Mouse (Mus musculus): ENCODE measurements around the gene Cep97. TPM values are rescaled to one million over a fixed set of nuclear protein-coding genes. Genes with fewer than 3 reads are reported as not detected.

Gene Cep97
- polyA plus RNA-seq, 1 experiment from 2014 or later, result 17.3 TPM

DNA sequence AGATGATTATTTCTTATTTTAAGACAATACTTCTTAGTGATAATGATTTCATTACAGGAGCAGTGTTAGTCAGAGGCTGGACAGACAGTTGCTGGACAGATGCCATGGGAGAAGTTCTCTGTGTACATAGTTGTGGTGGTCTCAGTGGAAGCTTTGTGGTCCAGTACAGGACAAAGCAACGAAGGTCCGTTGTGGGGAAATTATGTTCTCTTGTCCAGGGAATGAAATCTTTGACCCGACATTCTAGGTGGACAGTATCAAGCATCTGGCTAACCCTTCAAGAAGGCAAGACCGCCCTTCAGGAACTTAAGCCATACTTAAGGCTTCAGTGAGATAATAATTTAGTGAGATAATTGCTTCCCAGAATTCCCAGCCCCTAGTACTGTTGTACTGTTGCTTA lies 4.1 kb upstream of the Cep97 start:
- Histone ChIP-seq H3K9me3 (no peaks in the 10 kb centered on the region), H3K4me3 (no peak overlapping the region), H3K27me3 (no peaks in the 10 kb centered on the region), H3K4me2 (no peak overlapping the region), H3K4me1 (replicated peaks) (no peaks in the 10 kb centered on the region), H3K9ac (no peak overlapping the region), H3K36me3 (no peaks in the 10 kb centered on the region), H3K27ac (no peak overlapping the region)
- WGBS, result 94% methylated on average over 4 of the region's 4 CpGs
- ATAC-seq (ENCODE audit: low FRiP score), result no peak

DNA sequence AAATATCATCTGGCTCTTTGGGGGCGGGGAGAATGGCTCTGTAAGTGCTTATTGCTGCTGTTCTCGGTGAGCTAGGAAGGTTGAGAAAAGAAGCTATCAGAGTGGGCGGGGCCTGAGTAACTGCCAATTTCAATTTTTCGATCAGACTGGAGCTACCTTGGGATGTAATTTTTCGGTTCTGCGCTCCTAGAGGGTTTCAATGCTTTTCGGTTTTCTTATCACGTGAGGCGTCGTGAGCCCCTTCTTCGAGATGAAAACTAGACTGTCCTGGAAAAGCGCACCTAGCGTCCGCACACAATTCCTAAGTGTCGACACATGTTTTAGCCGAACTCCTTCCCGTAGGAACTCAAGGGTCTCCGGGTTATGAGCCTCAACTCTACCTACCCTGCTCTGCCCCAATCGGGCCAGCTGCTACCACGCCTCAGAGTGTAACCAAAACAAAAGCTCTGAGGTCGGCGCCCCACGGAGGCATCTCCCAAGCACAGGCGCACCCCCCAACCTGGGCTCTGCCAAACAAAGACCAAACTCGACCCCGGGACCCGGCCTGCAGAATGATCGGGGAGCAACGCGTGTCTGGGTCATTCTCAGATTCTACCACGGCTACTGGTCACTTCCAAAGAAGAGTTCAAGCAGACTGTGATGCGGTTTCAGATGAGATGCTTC lies 843 bp downstream of the Cep97 start:
- peak overlapping the region; percentile 80 for H3K27ac ChIP-seq
- peak overlapping the region; percentile 77 for H3K9ac ChIP-seq
- H3K36me3 ChIP-seq, result 0 out of 2 replicates have a peak, but pooled peaks cover 4% of the 10 kb centered on the region
- WGBS, result 1% methylated on average over 32 of the region's 32 CpGs
- peak; percentile 68 for ATAC-seq (ENCODE audit: low FRiP score)
- H3K4me2 ChIP-seq, result peak overlapping the region; percentile 70
- H3K27me3 ChIP-seq, result no peaks in the 10 kb centered on the region
- H3K4me1 ChIP-seq (replicated peaks), result 0 out of 2 replicates have a peak, but pooled peaks cover 9% of the 10 kb centered on the region
- peak overlapping the region; percentile 70 for H3K4me3 ChIP-seq
- H3K9me3 ChIP-seq, result no peaks in the 10 kb centered on the region

DNA sequence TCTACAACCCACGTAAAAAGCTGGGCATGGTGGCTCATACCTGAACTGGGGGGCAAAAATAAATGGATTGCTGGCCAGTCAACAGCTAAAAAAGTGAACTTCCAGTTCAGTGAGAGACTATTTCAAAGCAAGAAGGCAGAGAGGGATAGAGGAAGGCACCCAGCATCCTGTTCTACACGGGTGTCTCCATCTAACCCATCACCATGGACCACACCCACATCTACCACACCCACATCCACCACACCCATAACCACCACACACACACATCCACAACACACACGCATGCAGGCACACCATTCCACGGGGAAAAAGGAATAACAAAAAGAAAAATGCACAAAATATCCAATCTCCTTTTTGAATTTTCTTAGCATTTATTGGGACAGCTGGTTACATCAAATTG lies 10.6 kb downstream of the Cep97 start:
- Histone ChIP-seq H3K4me1 (replicated peaks) (no peaks in the 10 kb centered on the region), H3K27me3 (no peaks in the 10 kb centered on the region), H3K27ac (no peak overlapping the region), H3K4me3 (no peak overlapping the region), H3K4me2 (no peak overlapping the region), H3K9me3 (no peaks in the 10 kb centered on the region), H3K9ac (no peak overlapping the region), H3K36me3 (peaks cover 61% of the 10 kb centered on the region)
- WGBS, result 89% methylated on average over 4 of the region's 4 CpGs
- no peak for ATAC-seq (ENCODE audit: low FRiP score)

DNA sequence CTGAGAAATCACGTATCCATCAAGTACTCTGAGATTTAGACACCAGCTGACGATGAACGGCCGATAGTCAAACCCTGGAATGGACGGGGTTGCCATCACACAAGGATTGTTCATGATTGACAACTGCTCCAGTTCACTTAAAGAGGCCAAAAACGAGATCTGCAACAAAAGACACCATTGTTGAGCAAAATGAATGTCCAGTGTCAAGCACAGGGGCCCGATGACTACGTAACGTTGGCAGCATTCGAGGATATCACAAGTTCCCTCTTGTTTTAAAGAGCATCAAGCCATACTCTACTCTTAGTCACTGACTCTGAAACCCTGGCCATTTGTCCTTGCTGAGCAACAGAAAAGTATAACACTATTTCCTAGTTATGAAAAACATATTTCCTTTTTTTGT lies 12.6 kb downstream of the Cep97 start:
- no peak for ATAC-seq (ENCODE audit: low FRiP score)
- no peaks in the 10 kb centered on the region for H3K9me3 ChIP-seq
- H3K4me3 ChIP-seq, result no peak overlapping the region
- no peaks in the 10 kb centered on the region for H3K27me3 ChIP-seq
- no peaks in the 10 kb centered on the region for H3K4me1 ChIP-seq (replicated peaks)
- WGBS, result 90% methylated on average over 10 of the region's 10 CpGs
- H3K27ac ChIP-seq, result no peak overlapping the region
- H3K4me2 ChIP-seq, result no peak overlapping the region
- peaks cover 74% of the 10 kb centered on the region for H3K36me3 ChIP-seq
- no peak overlapping the region for H3K9ac ChIP-seq

DNA sequence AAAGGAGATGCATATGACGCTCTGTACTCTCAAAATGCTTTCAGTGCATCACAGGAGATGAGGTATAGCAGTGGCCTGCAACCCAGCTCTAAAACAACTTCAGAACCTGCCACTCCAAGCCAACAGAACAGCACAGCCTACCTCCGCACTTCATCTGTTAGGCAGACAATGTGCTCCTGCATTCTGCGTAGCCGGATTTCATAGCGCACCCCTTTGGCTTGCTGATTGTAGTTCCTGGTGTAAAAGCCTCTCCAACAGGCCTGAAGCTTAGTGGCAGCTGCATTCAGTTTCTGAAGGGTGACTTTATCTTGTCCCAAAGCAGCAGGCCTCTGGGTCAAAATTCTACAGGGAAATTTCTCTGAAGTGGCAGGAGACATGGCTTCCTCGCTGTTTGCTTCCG lies 19.9 kb downstream of the Cep97 start:
- Histone ChIP-seq H3K4me2 (no peak overlapping the region), H3K36me3 (peaks cover 87% of the 10 kb centered on the region), H3K27ac (no peak overlapping the region), H3K9me3 (no peaks in the 10 kb centered on the region), H3K4me3 (no peak overlapping the region), H3K9ac (no peak overlapping the region), H3K27me3 (no peaks in the 10 kb centered on the region), H3K4me1 (replicated peaks) (no peaks in the 10 kb centered on the region)
- WGBS, result 95% methylated on average over 7 of the region's 7 CpGs
- ATAC-seq (ENCODE audit: low FRiP score), result no peak

DNA sequence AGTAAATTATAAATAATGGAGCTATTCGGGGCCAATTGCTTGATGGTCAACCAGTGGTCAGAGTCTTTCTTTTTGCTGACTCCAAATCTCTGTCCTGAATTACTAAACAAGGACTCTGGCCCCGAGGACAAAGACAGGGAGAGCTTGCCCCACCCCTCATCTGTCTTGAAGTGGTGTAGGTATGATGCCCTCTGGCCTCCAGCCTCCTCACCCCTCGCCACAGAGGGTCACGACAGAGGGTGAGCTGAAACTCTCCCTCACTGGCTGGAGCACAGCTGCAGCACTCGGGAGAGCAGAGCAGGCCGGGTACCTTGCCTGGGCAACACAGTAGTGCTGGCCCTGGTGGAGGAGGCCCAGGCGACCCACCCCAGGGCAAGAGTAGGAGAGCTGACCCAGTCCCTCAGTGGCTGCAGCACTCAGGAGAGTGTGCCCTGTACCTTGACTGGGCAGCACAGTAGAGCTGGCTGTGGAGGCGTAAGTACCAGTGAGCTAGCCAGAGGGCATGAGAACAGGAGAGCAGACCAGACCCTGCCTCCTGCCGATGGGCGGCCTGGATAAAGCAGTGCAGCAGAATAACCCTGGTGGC lies 24.4 kb downstream of the Cep97 start:
- no peak for ATAC-seq (ENCODE audit: low FRiP score)
- no peak overlapping the region for H3K4me2 ChIP-seq
- no peak overlapping the region for H3K4me3 ChIP-seq
- H3K27me3 ChIP-seq, result no peaks in the 10 kb centered on the region
- no peak overlapping the region for H3K27ac ChIP-seq
- H3K9me3 ChIP-seq, result no peaks in the 10 kb centered on the region
- peaks cover 74% of the 10 kb centered on the region for H3K36me3 ChIP-seq
- H3K4me1 ChIP-seq (replicated peaks), result no peaks in the 10 kb centered on the region
- 94% methylated on average over 10 of the region's 10 CpGs for WGBS
- no peak overlapping the region for H3K9ac ChIP-seq

DNA sequence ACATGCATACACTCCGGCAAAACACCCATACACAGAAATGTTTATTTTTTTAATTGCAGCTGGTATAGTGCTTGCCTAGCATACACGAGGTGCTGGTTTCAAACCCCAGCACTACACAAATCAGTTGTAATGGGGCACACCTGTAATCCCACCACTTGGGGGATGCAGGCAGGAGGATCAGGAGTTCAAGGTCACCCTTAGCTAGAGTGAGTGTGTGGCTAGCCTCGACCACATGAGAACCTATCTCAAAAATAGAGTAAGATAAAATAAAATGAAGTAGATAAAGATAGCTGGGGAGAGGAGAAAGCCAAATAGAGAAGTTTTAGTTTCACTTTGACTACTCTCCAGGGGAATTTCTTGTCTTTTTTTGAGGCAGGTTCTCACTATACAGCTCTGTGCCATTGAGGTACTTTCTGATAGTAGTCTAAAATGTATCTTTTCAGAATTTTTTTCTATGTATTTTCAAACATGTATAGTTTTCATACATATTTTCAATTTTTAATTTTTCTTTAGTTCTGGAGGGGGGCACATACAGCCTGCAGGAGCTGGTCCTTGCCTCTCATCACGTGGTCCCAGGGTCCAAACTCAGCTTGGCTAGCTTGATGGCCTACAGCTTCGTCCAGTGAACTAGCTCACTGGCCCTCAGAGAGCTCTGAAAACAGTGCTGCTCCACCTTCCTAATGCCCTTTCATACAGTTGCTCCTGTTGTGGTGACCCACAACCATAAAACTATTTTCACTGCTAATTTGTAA lies 27.6 kb downstream of the Cep97 start:
- ATAC-seq (ENCODE audit: low FRiP score), result no peak
- Histone ChIP-seq H3K27me3 (no peaks in the 10 kb centered on the region), H3K36me3 (peaks cover 64% of the 10 kb centered on the region), H3K27ac (no peak overlapping the region), H3K9ac (no peak overlapping the region), H3K9me3 (no peaks in the 10 kb centered on the region), H3K4me2 (no peak overlapping the region), H3K4me3 (no peak overlapping the region), H3K4me1 (replicated peaks) (no peaks in the 10 kb centered on the region)
- 95% methylated on average over 5 of the region's 5 CpGs for WGBS

DNA sequence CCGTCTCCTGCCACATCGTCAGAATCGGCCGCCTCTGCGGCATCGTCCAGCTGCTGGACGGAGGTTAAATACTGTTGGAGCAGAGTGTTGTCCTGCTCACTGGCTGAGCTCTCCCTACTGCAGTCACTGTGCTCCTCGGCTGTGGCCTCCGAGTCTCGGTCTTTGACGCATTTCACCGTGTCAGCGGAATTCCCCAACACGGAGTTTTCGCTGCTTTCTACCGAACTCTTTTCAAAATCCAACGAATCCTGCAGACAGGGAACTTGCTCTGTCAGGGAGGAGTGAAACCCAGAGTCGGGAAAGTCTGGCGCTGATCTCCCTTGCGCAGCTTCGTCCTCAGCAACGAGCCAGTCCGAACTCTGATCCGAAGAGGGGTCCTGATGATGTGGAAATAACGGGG lies 29.3 kb downstream of the Cep97 start:
- Histone ChIP-seq H3K27ac (no peak overlapping the region), H3K27me3 (no peaks in the 10 kb centered on the region), H3K4me2 (no peak overlapping the region), H3K4me3 (no peak overlapping the region), H3K36me3 (peaks cover 53% of the 10 kb centered on the region), H3K9me3 (no peaks in the 10 kb centered on the region), H3K9ac (no peak overlapping the region), H3K4me1 (replicated peaks) (no peaks in the 10 kb centered on the region)
- no peak for ATAC-seq (ENCODE audit: low FRiP score)
- 91% methylated on average over 25 of the region's 25 CpGs for WGBS

DNA sequence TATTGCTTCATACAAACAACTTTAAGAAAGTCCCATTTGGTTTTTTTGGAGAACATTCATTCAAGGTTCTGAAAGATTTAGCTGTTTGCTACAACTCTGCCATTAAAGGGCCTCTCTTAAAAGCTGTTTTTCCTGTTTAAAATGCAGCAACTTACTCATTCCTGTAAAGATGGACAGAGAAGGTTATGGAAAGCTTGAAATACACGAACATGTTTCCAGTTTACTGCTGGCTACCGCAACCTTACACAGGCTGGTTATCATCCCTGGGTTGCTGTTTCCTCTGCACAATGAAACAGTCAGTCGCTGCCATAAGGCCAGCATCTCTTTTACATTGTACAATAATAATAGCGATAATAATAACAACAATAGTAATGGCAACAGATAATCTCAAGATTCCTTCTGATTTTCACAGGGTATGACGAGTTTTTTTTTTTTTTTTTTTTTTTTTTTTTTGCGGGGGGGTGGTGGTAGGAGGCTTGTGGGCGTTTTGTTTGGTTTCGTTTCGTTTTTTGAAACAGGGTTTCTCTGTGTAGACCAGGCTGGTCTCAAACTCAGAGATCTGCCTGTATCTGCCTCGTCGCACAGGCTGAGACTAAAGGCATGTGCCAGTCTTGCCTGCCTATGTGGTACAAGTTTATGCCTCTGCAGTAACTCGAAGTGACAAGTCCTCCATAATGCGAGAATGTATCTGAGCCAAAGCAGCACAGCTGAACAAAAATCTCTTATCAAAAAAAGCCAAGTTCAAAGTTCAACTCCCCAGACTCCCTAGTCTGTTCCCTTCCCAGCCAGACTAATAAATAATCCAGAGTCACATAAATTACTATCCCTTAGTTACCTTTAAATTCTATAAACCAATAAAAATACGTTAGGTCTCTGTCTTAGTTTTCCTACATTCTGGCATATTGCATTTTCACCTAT lies 32.6 kb downstream of the Cep97 start:
- Histone ChIP-seq H3K9me3 (no peaks in the 10 kb centered on the region), H3K36me3 (peaks cover 37% of the 10 kb centered on the region), H3K27ac (no peak overlapping the region), H3K4me3 (no peak overlapping the region), H3K27me3 (no peaks in the 10 kb centered on the region), H3K4me1 (replicated peaks) (no peaks in the 10 kb centered on the region; the same call in 1 of the 2 replicates), H3K9ac (no peak overlapping the region), H3K4me2 (no peak overlapping the region)
- WGBS, result 92% methylated on average over 14 of the region's 14 CpGs
- ATAC-seq (ENCODE audit: low FRiP score), result no peak

DNA sequence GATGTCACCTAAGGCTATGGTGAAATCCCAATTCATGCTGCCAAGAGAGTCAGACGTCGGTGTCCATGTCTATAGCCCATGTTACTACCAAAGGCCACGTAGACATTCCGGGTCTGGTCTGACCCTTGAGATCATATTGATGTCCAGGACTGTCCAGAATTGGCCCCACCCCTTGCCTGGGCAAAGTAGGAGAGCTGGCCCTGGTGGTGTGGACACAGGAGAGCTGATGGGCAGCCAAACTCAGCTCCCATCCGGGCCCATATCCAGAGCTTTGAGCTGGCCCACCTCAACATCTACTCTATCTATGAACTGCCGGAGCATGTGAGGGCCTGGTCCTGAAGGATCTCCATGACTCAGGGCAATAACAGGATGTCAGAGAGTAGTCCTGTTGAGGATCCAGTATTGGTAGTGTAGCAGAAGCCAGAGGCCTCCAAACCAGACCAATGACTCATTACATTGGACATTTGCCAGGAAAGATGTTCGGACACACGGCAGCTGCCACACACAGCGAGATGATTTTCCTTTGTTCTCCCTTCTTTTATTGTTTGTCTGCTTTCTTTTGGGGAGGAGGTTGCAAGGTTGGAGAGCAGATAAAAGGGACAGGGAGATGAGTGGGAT lies 36.2 kb downstream of the Cep97 start:
- no peak for ATAC-seq (ENCODE audit: low FRiP score)
- Histone ChIP-seq H3K36me3 (peaks cover 11% of the 10 kb centered on the region; the same call in 1 of the 2 replicates), H3K4me2 (no peak overlapping the region), H3K9me3 (no peaks in the 10 kb centered on the region), H3K27ac (no peak overlapping the region), H3K27me3 (no peaks in the 10 kb centered on the region), H3K9ac (no peak overlapping the region), H3K4me3 (no peak overlapping the region), H3K4me1 (replicated peaks) (peaks cover 15% of the 10 kb centered on the region)
- 75% methylated on average over 9 of the region's 9 CpGs for WGBS

DNA sequence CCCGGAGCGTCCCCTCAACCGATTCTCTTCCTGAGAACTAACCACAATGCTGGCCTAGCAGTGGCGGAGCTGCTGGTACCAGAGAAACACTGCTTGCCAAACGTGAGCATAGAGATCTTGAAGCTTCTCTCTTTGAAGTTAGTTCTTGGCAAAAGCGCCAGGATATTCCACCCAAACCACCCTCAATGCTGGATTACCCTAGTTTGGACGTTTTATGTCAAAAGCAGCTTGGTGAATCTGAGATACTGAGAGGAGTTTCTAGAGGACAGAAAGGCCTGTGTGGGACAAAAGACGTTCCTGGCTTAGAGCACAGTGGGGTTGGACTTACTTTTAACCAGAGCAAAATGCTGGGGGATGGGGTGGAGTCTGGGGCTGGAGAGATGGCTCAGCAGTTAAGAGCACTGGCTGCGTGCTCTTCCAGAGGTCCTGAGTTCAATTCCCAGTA lies 39.0 kb downstream of the Cep97 start:
- Histone ChIP-seq H3K4me2 (peak overlapping the region; percentile 68), H3K4me1 (replicated peaks) (peaks cover 17% of the 10 kb centered on the region), H3K9me3 (no peaks in the 10 kb centered on the region), H3K36me3 (0 out of 2 replicates have a peak, but pooled peaks cover under 1% of the 10 kb centered on the region), H3K27ac (peak overlapping the region; percentile 90), H3K4me3 (peak overlapping the region; percentile 73), H3K9ac (peak overlapping the region; percentile 89), H3K27me3 (no peaks in the 10 kb centered on the region)
- 4% methylated on average over 9 of the region's 9 CpGs for WGBS
- peak; percentile 32; the same call in 1 of the 2 replicates for ATAC-seq (ENCODE audit: low FRiP score)

Measured in hindbrain, embryonic 13.5 days (tissue).